Mouse (Mus musculus): ENCODE data around the gene Vkorc1l1. TPM values are rescaled to one million over a fixed set of nuclear protein-coding genes. Genes with fewer than 3 reads are reported as not detected.

Gene Vkorc1l1
- polyA plus RNA-seq, 1 experiment from 2014 or later, result 15.2 TPM

DNA sequence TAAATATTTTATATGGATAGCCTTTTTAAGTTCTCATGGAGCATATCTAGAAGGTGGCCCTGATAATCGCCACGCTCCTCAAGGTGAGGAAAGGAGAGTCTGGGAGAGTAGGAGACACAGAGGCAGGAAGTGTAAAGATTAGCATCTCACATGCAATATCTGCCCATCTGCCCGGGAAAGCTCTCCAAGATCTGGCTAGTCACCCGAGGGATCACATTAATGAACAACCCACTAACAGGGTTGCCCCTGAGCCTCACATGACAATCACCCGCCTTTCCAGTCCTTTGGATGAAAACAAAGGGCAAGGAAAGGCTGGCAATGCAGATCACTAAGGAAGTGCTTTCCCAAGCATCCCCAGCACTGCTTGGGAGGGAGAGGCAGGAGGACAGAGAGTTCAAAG lies 85.4 kb downstream of the Vkorc1l1 start:
- no peak for ATAC-seq
- Histone ChIP-seq H3K4me2 (replicated peaks; ENCODE audit: low read depth, low read length) (no peak overlapping the region), H3K9me3 (ENCODE audit: low read length) (no peaks in the 10 kb centered on the region), H3K36me3 (ENCODE audit: insufficient read depth, low read length) (no peaks in the 10 kb centered on the region), H3K4me3 (ENCODE audit: low read depth, low read length) (no peak overlapping the region), H3K27ac (ENCODE audit: low read length) (no peak overlapping the region), H3K4me1 (ENCODE audit: insufficient read depth, low read depth, low read length) (no peaks in the 10 kb centered on the region), H3K27me3 (replicated peaks; ENCODE audit: insufficient read depth, low read length) (no peaks in the 10 kb centered on the region), H3K9ac (replicated peaks; ENCODE audit: low read depth) (no peak overlapping the region)
- 66% methylated on average over 5 of the region's 5 CpGs for WGBS
- TF ChIP-seq EP300 (IDR thresholded peaks at IDR 0.05), result no peak
- no peak for TF ChIP-seq CTCF (IDR thresholded peaks at IDR 0.05)
- no peak for DNase-seq (ENCODE audit: low spot score)

DNA sequence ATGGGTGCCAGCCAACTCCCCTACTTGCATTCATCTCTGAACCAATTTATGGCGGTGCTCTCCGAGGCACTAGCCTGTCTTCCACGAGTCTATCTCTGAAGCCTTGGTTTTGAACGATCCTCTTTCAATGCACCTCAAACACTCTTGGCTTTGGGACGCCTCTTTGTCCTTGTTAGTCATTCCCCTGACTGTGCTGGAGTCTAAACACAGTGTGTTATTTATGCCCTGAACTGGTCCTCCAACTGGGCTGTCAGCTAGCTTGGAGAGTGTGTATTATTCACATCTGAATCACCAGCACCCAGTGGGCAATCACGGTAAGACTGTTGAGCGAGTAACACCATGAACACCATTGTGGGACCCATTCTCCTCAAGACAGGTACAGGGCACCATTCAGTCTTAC lies 85.9 kb downstream of the Vkorc1l1 start:
- H3K36me3 ChIP-seq (ENCODE audit: insufficient read depth, low read length), result no peaks in the 10 kb centered on the region
- 68% methylated on average over 7 of the region's 7 CpGs for WGBS
- H3K27ac ChIP-seq (ENCODE audit: low read length), result no peak overlapping the region
- H3K27me3 ChIP-seq (replicated peaks; ENCODE audit: insufficient read depth, low read length), result no peaks in the 10 kb centered on the region
- ATAC-seq, result no peak
- DNase-seq (ENCODE audit: low spot score), result no peak
- no peak overlapping the region for H3K9ac ChIP-seq (replicated peaks; ENCODE audit: low read depth)
- no peak for TF ChIP-seq EP300 (IDR thresholded peaks at IDR 0.05)
- TF ChIP-seq CTCF (IDR thresholded peaks at IDR 0.05), result no peak
- H3K4me2 ChIP-seq (replicated peaks; ENCODE audit: low read depth, low read length), result no peak overlapping the region
- no peaks in the 10 kb centered on the region for H3K9me3 ChIP-seq (ENCODE audit: low read length)
- no peak overlapping the region for H3K4me3 ChIP-seq (ENCODE audit: low read depth, low read length)
- no peaks in the 10 kb centered on the region for H3K4me1 ChIP-seq (ENCODE audit: insufficient read depth, low read depth, low read length)

- Histone ChIP-seq H3K27ac (ENCODE audit: low read length) (peak within 1 kb of the TSS; percentile 85), H3K27me3 (replicated peaks; ENCODE audit: insufficient read depth, low read length) (no peaks in the 10 kb centered on the region), H3K4me2 (replicated peaks; ENCODE audit: low read depth, low read length) (peak within 1 kb of the TSS; percentile 68), H3K9ac (replicated peaks; ENCODE audit: low read depth) (peak within 1 kb of the TSS; percentile 73), H3K36me3 (ENCODE audit: insufficient read depth, low read length) (no peaks in the 10 kb centered on the region), H3K4me1 (ENCODE audit: insufficient read depth, low read depth, low read length) (no peaks in the 10 kb centered on the region), H3K4me3 (ENCODE audit: low read depth, low read length) (peak within 1 kb of the TSS; percentile 72), H3K9me3 (ENCODE audit: low read length) (no peaks in the 10 kb centered on the region)
- DNase-seq (ENCODE audit: low spot score), result peak; percentile 87
- 1% methylated on average over 50 of the region's 51 CpGs for WGBS
- TF ChIP-seq EP300 (IDR thresholded peaks at IDR 0.05) (no peak), CTCF (IDR thresholded peaks at IDR 0.05) (0 out of 2 replicates have a peak, but pooled peaks have one; percentile 1)
- peak; percentile 86 for ATAC-seq
These were observed 87.5 kb downstream of the Vkorc1l1 start, which contains the start of the genes Asl and Crcp for GRCm38 (mm10) chr5:130029142-130029897. TSS of gene Asl (minus strand) at chr5:130029247. TSS of gene Crcp (plus strand) at chr5:130029290.

- Histone ChIP-seq H3K27me3 (replicated peaks; ENCODE audit: insufficient read depth, low read length) (no peaks in the 10 kb centered on the region), H3K27ac (ENCODE audit: low read length) (no peak overlapping the region), H3K4me2 (replicated peaks; ENCODE audit: low read depth, low read length) (no peak overlapping the region), H3K9me3 (ENCODE audit: low read length) (no peaks in the 10 kb centered on the region), H3K36me3 (ENCODE audit: insufficient read depth, low read length) (no peaks in the 10 kb centered on the region), H3K9ac (replicated peaks; ENCODE audit: low read depth) (no peak overlapping the region), H3K4me3 (ENCODE audit: low read depth, low read length) (no peak overlapping the region), H3K4me1 (ENCODE audit: insufficient read depth, low read depth, low read length) (no peaks in the 10 kb centered on the region)
- DNase-seq (ENCODE audit: low spot score) (no peak), ATAC-seq (no peak)
- 90% methylated on average over 19 of the region's 19 CpGs for WGBS
- TF ChIP-seq EP300 (IDR thresholded peaks at IDR 0.05), result no peak
- TF ChIP-seq CTCF (IDR thresholded peaks at IDR 0.05), result no peak
These were observed 89.9 kb downstream of the Vkorc1l1 start for GRCm38 (mm10) chr5:130031410-130032390.

- TF ChIP-seq EP300 (IDR thresholded peaks at IDR 0.05) (no peak), CTCF (IDR thresholded peaks at IDR 0.05) (no peak)
- H3K9ac ChIP-seq (replicated peaks; ENCODE audit: low read depth), result no peak overlapping the region
- WGBS, result 60% methylated on average over 2 of the region's 2 CpGs
These were observed 92.1 kb downstream of the Vkorc1l1 start for GRCm38 (mm10) chr5:130033869-130034268.

More at GRCm38 (mm10) chr5:130033869-130034268, 92.1 kb downstream of the Vkorc1l1 start:
- Histone ChIP-seq H3K4me2 (replicated peaks; ENCODE audit: low read depth, low read length) (no peak overlapping the region), H3K4me1 (ENCODE audit: insufficient read depth, low read depth, low read length) (no peaks in the 10 kb centered on the region), H3K4me3 (ENCODE audit: low read depth, low read length) (no peak overlapping the region), H3K36me3 (ENCODE audit: insufficient read depth, low read length) (no peaks in the 10 kb centered on the region), H3K27me3 (replicated peaks; ENCODE audit: insufficient read depth, low read length) (no peaks in the 10 kb centered on the region), H3K9me3 (ENCODE audit: low read length) (no peaks in the 10 kb centered on the region), H3K27ac (ENCODE audit: low read length) (no peak overlapping the region)
- DNase-seq (ENCODE audit: low spot score) (no peak), ATAC-seq (no peak)

Other genes with a start within 250 kb of the Vkorc1l1 start
- not detected in 2 replicates for gene Sept14, start 233.5 kb upstream of the Vkorc1l1 start, polyA plus RNA-seq (2015; fragmentation: Nextera tagmentation; extraction: Ambion mirVana)
- gene Mrps17, start 226.5 kb upstream of the Vkorc1l1 start, polyA plus RNA-seq (2015; fragmentation: Nextera tagmentation; extraction: Ambion mirVana), result 135 and 143 TPM in 2 replicates
- gene Nipsnap2, start 216.9 kb upstream of the Vkorc1l1 start, polyA plus RNA-seq (2015; fragmentation: Nextera tagmentation; extraction: Ambion mirVana), result 99.8 and 102 TPM in 2 replicates
- gene Psph, start 154.5 kb upstream of the Vkorc1l1 start, polyA plus RNA-seq (2015; fragmentation: Nextera tagmentation; extraction: Ambion mirVana), result 20.8 and 21.4 TPM in 2 replicates
- 25.5 and 30.9 TPM in 2 replicates for gene Sumf2, start 95.0 kb upstream of the Vkorc1l1 start, polyA plus RNA-seq (2015; fragmentation: Nextera tagmentation; extraction: Ambion mirVana)
- gene Chchd2, start 54.5 kb upstream of the Vkorc1l1 start, polyA plus RNA-seq (2015; fragmentation: Nextera tagmentation; extraction: Ambion mirVana), result 623 and 686 TPM in 2 replicates
- 2.3 and 2.7 TPM in 2 replicates for gene Zbed5, start 46.2 kb upstream of the Vkorc1l1 start, polyA plus RNA-seq (2015; fragmentation: Nextera tagmentation; extraction: Ambion mirVana)
- gene Phkg1, start 43.4 kb upstream of the Vkorc1l1 start, polyA plus RNA-seq (2015; fragmentation: Nextera tagmentation; extraction: Ambion mirVana), result 0.08 and 0.10 TPM in 2 replicates
- 5.5 and 6.2 TPM in 2 replicates for gene Nupr1l, start 33.4 kb upstream of the Vkorc1l1 start, polyA plus RNA-seq (2015; fragmentation: Nextera tagmentation; extraction: Ambion mirVana)
- 49.0 and 50.0 TPM in 2 replicates for gene Gusb, start 61.1 kb downstream of the Vkorc1l1 start, polyA plus RNA-seq (2015; fragmentation: Nextera tagmentation; extraction: Ambion mirVana)
- gene Asl, start 87.3 kb downstream of the Vkorc1l1 start, polyA plus RNA-seq (2015; fragmentation: Nextera tagmentation; extraction: Ambion mirVana), result 27.3 and 29.7 TPM in 2 replicates
- 31.0 and 31.5 TPM in 2 replicates for gene Crcp, start 87.3 kb downstream of the Vkorc1l1 start, polyA plus RNA-seq (2015; fragmentation: Nextera tagmentation; extraction: Ambion mirVana)
- gene Tpst1, start 131.4 kb downstream of the Vkorc1l1 start, polyA plus RNA-seq (2015; fragmentation: Nextera tagmentation; extraction: Ambion mirVana), result 31.5 and 36.9 TPM in 2 replicates
- 5.1 and 5.5 TPM in 2 replicates for gene Kctd7, start 202.9 kb downstream of the Vkorc1l1 start, polyA plus RNA-seq (2015; fragmentation: Nextera tagmentation; extraction: Ambion mirVana)
- 48.4 and 50.5 TPM in 2 replicates for gene Rabgef1, start 229.8 kb downstream of the Vkorc1l1 start, polyA plus RNA-seq (2015; fragmentation: Nextera tagmentation; extraction: Ambion mirVana)

Data from lung, postnatal 0 days (tissue).